Mouse (Mus musculus) erythroblast, embryonic 14.5 days (primary cell): ENCODE data around the gene Efcab9. TPM values are rescaled to one million over a fixed set of nuclear protein-coding genes. Genes with fewer than 3 reads are reported as not detected.

Source experiments
- H3K27me3 ChIP-seq: 2 replicates; pipeline ENCODE4 v1.6.1; 2012; ENCODE audit warnings: inconsistent platforms; ENCODE audit not compliant: control insufficient read depth
- H3K36me3 ChIP-seq: 2 replicates; pipeline ENCODE4 v1.6.1; 2012; ENCODE audit warnings: mild to moderate bottlenecking, inconsistent platforms; ENCODE audit not compliant: control insufficient read depth
- H3K4me1 ChIP-seq: 2 replicates; pipeline ENCODE4 v1.6.1; 2012; ENCODE audit warnings: inconsistent platforms; ENCODE audit not compliant: control insufficient read depth
- H3K4me3 ChIP-seq: replicated peaks from 2 replicates; pipeline ENCODE3; 2012; ENCODE audit warnings: moderate library complexity, mild to moderate bottlenecking, inconsistent platforms
- H3K9me3 ChIP-seq: 2 replicates; pipeline ENCODE4 v1.6.1; 2012; ENCODE audit warnings: low read length, inconsistent platforms, mixed read lengths; ENCODE audit not compliant: control insufficient read depth
- GATA1 ChIP-seq: IDR thresholded peaks from 2 replicates; pipeline ENCODE4 v1.6.1; 2012; ENCODE audit warnings: low read length, inconsistent platforms, mixed read lengths
- TAL1 ChIP-seq: IDR thresholded peaks from 3 replicates; pipeline ENCODE4 v1.6.1; 2012; ENCODE audit warnings: low read length, inconsistent platforms, mixed read lengths
- polyA plus RNA-seq: library from polyadenylated mRNA; stranded (reverse); fragments of >175 nt; gene quantifications from 2 replicates; pipeline ENCODE4 v1.2.3, GENCODE M21; 2012

Gene Efcab9
- polyA plus RNA-seq, 1 experiment: not detected

- Histone ChIP-seq H3K4me3 (no peak overlapping the region), H3K4me1 (peaks cover 35% of the 10 kb centered on the region), H3K27me3 (no peaks in the 10 kb centered on the region), H3K9me3 (no peaks in the 10 kb centered on the region), H3K36me3 (peaks cover 68% of the 10 kb centered on the region)
- TF ChIP-seq TAL1: no peak
- TF ChIP-seq GATA1: no peak
These were observed 26.8 kb upstream of the Efcab9 start for GRCm38 (mm10) chr11:32558677-32559076.

GRCm38 (mm10) chr11:32558026-32558425 is 26.1 kb upstream of the Efcab9 start:
- Histone ChIP-seq H3K9me3 (no peaks in the 10 kb centered on the region), H3K27me3 (no peaks in the 10 kb centered on the region), H3K4me1 (peaks cover 38% of the 10 kb centered on the region), H3K4me3 (no peak overlapping the region), H3K36me3 (peaks cover 68% of the 10 kb centered on the region)
- TF ChIP-seq GATA1: no peak
- TF ChIP-seq TAL1: no peak

GRCm38 (mm10) chr11:32556333-32556990 is 24.6 kb upstream of the Efcab9 start:
- H3K27me3 ChIP-seq: no peaks in the 10 kb centered on the region
- H3K4me3 ChIP-seq: no peak overlapping the region
- TF ChIP-seq GATA1 (no peak), TAL1 (no peak)
- no peaks in the 10 kb centered on the region for H3K9me3 ChIP-seq
- peaks cover 48% of the 10 kb centered on the region for H3K4me1 ChIP-seq
- peaks cover 70% of the 10 kb centered on the region for H3K36me3 ChIP-seq

GRCm38 (mm10) chr11:32555103-32555689 is 23.3 kb upstream of the Efcab9 start:
- TF ChIP-seq GATA1: no peak
- no peak for TF ChIP-seq TAL1
- H3K36me3 ChIP-seq: peaks cover 74% of the 10 kb centered on the region
- no peak overlapping the region for H3K4me3 ChIP-seq
- H3K9me3 ChIP-seq: no peaks in the 10 kb centered on the region
- H3K27me3 ChIP-seq: no peaks in the 10 kb centered on the region
- peaks cover 61% of the 10 kb centered on the region for H3K4me1 ChIP-seq

GRCm38 (mm10) chr11:32554141-32555091 is 22.5 kb upstream of the Efcab9 start:
- H3K27me3 ChIP-seq: no peaks in the 10 kb centered on the region
- no peak overlapping the region for H3K4me3 ChIP-seq
- peaks cover 76% of the 10 kb centered on the region for H3K36me3 ChIP-seq
- no peaks in the 10 kb centered on the region for H3K9me3 ChIP-seq
- TF ChIP-seq TAL1 (no peak), GATA1 (no peak)
- peaks cover 62% of the 10 kb centered on the region for H3K4me1 ChIP-seq

- H3K27me3 ChIP-seq: no peaks in the 10 kb centered on the region
- no peaks in the 10 kb centered on the region for H3K9me3 ChIP-seq
- peaks cover 59% of the 10 kb centered on the region for H3K4me1 ChIP-seq
- TF ChIP-seq GATA1 (no peak), TAL1 (no peak)
- peaks cover 77% of the 10 kb centered on the region for H3K36me3 ChIP-seq
- H3K4me3 ChIP-seq: no peak overlapping the region
These were observed 21.6 kb upstream of the Efcab9 start for GRCm38 (mm10) chr11:32553311-32554140.

- Histone ChIP-seq H3K36me3 (peaks cover 79% of the 10 kb centered on the region), H3K9me3 (no peaks in the 10 kb centered on the region), H3K27me3 (no peaks in the 10 kb centered on the region), H3K4me3 (no peak overlapping the region), H3K4me1 (peaks cover 62% of the 10 kb centered on the region)
- TF ChIP-seq GATA1 (no peak), TAL1 (no peak)
These were observed 20.7 kb upstream of the Efcab9 start for GRCm38 (mm10) chr11:32552401-32553090.
